17 mouse cellular contexts compared by ENCODE assay signal in the genomic region with DNA sequence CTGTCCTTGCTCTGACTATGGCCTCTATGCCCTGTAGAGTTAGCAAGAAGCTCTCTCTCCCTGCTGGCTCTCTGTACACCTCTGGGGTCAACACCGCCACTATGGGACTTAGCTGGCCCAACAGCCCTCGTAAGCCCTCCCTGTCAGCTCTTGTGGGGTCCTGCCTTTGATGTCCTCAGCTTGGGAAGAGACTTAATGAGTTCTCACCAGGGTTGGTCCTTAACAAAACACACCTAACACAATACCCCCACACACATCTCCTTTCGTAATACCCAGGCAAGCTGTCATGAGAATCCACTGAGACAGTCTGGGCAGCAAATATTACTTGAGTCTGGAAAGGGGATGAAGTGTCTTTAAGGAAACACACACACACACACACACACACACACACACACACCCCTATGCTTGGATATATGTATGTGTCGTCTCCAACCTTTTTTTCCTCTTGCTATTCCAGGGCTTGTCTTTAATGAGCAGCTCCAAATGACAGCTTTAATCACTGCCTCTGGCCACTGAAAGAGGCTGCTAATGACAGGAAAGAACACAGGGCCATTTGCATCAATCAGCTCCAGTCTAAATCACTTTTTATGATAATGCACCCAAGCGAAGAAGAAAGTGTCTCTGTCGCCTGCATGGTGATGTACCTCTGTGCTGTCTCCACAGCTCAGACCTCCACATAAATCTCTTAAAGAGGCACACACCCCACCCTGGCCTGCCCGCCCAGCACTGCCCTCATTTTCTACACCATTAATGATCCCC.
DNase-seq lines count a peak whose midpoint lies in the region; ATAC-seq lines count a peak whose summit lies in the region.
"Had no signal": no experiment of that assay in that cellular context is flagged by ENCODE, and none has a peak within 500 bp of the region (broad histone marks: within the 10 kb centered on the region; RNA-seq: fewer than 3 reads in every experiment).

No protein-coding gene starts in this region.

- no peaks in the 10 kb centered on the region for H3K36me3 ChIP-seq in kidney, embryonic 14.5 days (ENCODE audit: control insufficient read depth, insufficient read depth, low read length)
- H3K36me3 ChIP-seq in forebrain, embryonic 13.5 days (ENCODE audit: poor library complexity, severe bottlenecking) = no peaks in the 10 kb centered on the region
- no peaks in the 10 kb centered on the region for H3K36me3 ChIP-seq in hindbrain, embryonic 16.5 days (ENCODE audit: control insufficient read depth, insufficient read depth, low read length)
- no peaks in the 10 kb centered on the region for H3K36me3 ChIP-seq in neural tube, embryonic 15.5 days
- H3K36me3 ChIP-seq: heart, embryonic 13.5 days; liver, embryonic 13.5 days; stomach, embryonic 15.5 days had no signal

- peaks cover 10% of the 10 kb centered on the region for H3K27me3 ChIP-seq in kidney, embryonic 14.5 days (ENCODE audit: control insufficient read depth, insufficient read depth, low read length)
- H3K27me3 ChIP-seq in forebrain, embryonic 13.5 days = peaks cover 20% of the 10 kb centered on the region; the same call in 1 of the 2 replicates
- no peaks in the 10 kb centered on the region for H3K27me3 ChIP-seq in hindbrain, embryonic 16.5 days (replicated peaks; ENCODE audit: control insufficient read depth, insufficient read depth, low read length)
- H3K27me3 ChIP-seq in neural tube, embryonic 15.5 days (replicated peaks) = no peaks in the 10 kb centered on the region
- H3K27me3 ChIP-seq: liver, embryonic 13.5 days; stomach, embryonic 15.5 days had no signal

- H3K9ac ChIP-seq in kidney, embryonic 14.5 days (ENCODE audit: low read depth, low read length) = no peak overlapping the region
- no peak overlapping the region for H3K9ac ChIP-seq in forebrain, embryonic 13.5 days
- H3K9ac ChIP-seq in hindbrain, embryonic 16.5 days (ENCODE audit: low read depth, low read length) = no peak overlapping the region
- no peak overlapping the region for H3K9ac ChIP-seq in neural tube, embryonic 15.5 days (replicated peaks)
- H3K9ac ChIP-seq: heart, embryonic 13.5 days; liver, embryonic 13.5 days; stomach, embryonic 15.5 days had no signal

- H3K4me1 ChIP-seq in kidney, embryonic 14.5 days (ENCODE audit: control insufficient read depth, insufficient read depth, low read length) = peaks cover 24% of the 10 kb centered on the region
- peaks cover 62% of the 10 kb centered on the region for H3K4me1 ChIP-seq in forebrain, embryonic 13.5 days
- H3K4me1 ChIP-seq in hindbrain, embryonic 16.5 days (ENCODE audit: control insufficient read depth, insufficient read depth, low read depth, low read length) = peaks cover 37% of the 10 kb centered on the region
- peaks cover 36% of the 10 kb centered on the region for H3K4me1 ChIP-seq in neural tube, embryonic 15.5 days
- H3K4me1 ChIP-seq: liver, embryonic 13.5 days had no signal

- no peak overlapping the region for H3K27ac ChIP-seq in kidney, embryonic 14.5 days (ENCODE audit: low read depth, low read length)
- H3K27ac ChIP-seq in forebrain, embryonic 13.5 days = peak overlapping the region; percentile 88
- peak overlapping the region; percentile 46; the same call in 1 of the 2 replicates for H3K27ac ChIP-seq in hindbrain, embryonic 16.5 days (ENCODE audit: low read depth, low read length)
- peak overlapping the region; percentile 51 for H3K27ac ChIP-seq in neural tube, embryonic 15.5 days (replicated peaks)
- H3K27ac ChIP-seq: heart, embryonic 13.5 days; layer of hippocampus, adult 2 months; liver, embryonic 13.5 days; stomach, embryonic 15.5 days had no signal

- H3K4me2 ChIP-seq in kidney, embryonic 14.5 days (replicated peaks; ENCODE audit: low read depth, low read length) = no peak overlapping the region
- H3K4me2 ChIP-seq in forebrain, embryonic 13.5 days = peak overlapping the region; percentile 12; the same call in 1 of the 2 replicates
- no peak overlapping the region for H3K4me2 ChIP-seq in hindbrain, embryonic 16.5 days (ENCODE audit: low read length)
- H3K4me2 ChIP-seq in neural tube, embryonic 15.5 days = no peak overlapping the region
- H3K4me2 ChIP-seq: heart, embryonic 13.5 days; liver, embryonic 13.5 days; stomach, embryonic 15.5 days had no signal

- DNase-seq in kidney, adult 18-20 months = no peak
- no peak for DNase-seq in layer of hippocampus, adult 9-10 months (ENCODE audit: low spot score)
- no peak for DNase-seq in heart, adult 11 months
- no peak for DNase-seq in urinary bladder, adult 2 months (ENCODE audit: low spot score)
- DNase-seq: adrenal gland, adult 2 months; gastrocnemius, postnatal 36 days; left cerebral cortex, postnatal 4 days; liver, embryonic 13.5 days; lung, postnatal 14 days had no signal

- ATAC-seq in kidney, embryonic 14.5 days (ENCODE audit: low FRiP score, low TSS enrichment) = peak; percentile 82
- peak; percentile 73 for ATAC-seq in forebrain, embryonic 13.5 days
- ATAC-seq in hindbrain, embryonic 16.5 days = no peak; the same call in 1 of the 2 replicates
- peak; percentile 69; the same call in 1 of the 2 replicates for ATAC-seq in neural tube, embryonic 15.5 days (ENCODE audit: low FRiP score)
- ATAC-seq: inflammation-experienced regulatory T-cells, adult 6 months had no signal

- H3K4me3 ChIP-seq in kidney, embryonic 14.5 days (ENCODE audit: low read length) = no peak overlapping the region
- H3K4me3 ChIP-seq in forebrain, embryonic 13.5 days = no peak overlapping the region
- no peak overlapping the region for H3K4me3 ChIP-seq in hindbrain, embryonic 16.5 days (ENCODE audit: low read length)
- no peak overlapping the region for H3K4me3 ChIP-seq in neural tube, embryonic 15.5 days (replicated peaks)
- H3K4me3 ChIP-seq: heart, embryonic 13.5 days; layer of hippocampus, adult 2 months; liver, embryonic 13.5 days; stomach, embryonic 15.5 days had no signal

- WGBS in kidney, embryonic 14.5 days = 32% methylated on average over 7 of the region's 7 CpGs
- 9% methylated on average over 7 of the region's 7 CpGs for WGBS in forebrain, embryonic 13.5 days
- WGBS in hindbrain, embryonic 16.5 days = 30% methylated on average over 7 of the region's 7 CpGs
- WGBS in neural tube, embryonic 15.5 days = 23% methylated on average over 7 of the region's 7 CpGs

- H3K9me3 ChIP-seq in kidney, embryonic 14.5 days (ENCODE audit: control insufficient read depth, low read length) = no peaks in the 10 kb centered on the region
- no peaks in the 10 kb centered on the region for H3K9me3 ChIP-seq in forebrain, embryonic 13.5 days (replicated peaks)
- H3K9me3 ChIP-seq in hindbrain, embryonic 16.5 days (ENCODE audit: control insufficient read depth, low read length) = no peaks in the 10 kb centered on the region
- no peaks in the 10 kb centered on the region for H3K9me3 ChIP-seq in neural tube, embryonic 15.5 days (replicated peaks)
- H3K9me3 ChIP-seq: heart, embryonic 13.5 days; liver, embryonic 13.5 days; stomach, embryonic 15.5 days had no signal
